Mouse (Mus musculus) cerebellum, adult 8-10 months (tissue): ENCODE measurements around the gene Paip2b.
"Not testable (repeated sequence)": the region's sequence is repeated elsewhere in the genome, so short reads cannot be mapped to it uniquely, and the experiment has no call there.

ENCODE experiments used
- DNase-seq: peaks from one replicate; pipeline ENCODE4 v3.0.0; 2022

The Paip2b gene

DNA sequence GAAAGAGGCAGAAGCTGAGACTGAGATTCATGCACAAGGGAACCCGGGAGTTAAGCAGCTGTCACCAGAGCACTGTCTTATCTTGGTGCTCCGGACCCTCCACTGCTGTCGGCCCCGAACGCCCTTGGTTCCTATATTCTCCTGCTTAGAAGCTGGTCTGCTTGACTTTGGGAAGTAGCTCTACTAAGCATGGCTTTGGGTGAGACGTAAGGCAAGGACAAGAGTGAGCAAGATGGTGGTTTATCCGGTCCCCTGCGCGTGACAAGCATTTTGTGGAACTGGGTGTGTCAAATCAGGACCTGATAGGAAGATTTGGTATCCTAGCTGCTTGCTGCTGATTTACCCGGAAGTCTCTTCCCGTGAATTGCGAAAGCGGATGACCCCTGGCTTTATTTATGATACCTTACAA is 36.0 kb downstream of the Paip2b start:
- no peak for DNase-seq

DNA sequence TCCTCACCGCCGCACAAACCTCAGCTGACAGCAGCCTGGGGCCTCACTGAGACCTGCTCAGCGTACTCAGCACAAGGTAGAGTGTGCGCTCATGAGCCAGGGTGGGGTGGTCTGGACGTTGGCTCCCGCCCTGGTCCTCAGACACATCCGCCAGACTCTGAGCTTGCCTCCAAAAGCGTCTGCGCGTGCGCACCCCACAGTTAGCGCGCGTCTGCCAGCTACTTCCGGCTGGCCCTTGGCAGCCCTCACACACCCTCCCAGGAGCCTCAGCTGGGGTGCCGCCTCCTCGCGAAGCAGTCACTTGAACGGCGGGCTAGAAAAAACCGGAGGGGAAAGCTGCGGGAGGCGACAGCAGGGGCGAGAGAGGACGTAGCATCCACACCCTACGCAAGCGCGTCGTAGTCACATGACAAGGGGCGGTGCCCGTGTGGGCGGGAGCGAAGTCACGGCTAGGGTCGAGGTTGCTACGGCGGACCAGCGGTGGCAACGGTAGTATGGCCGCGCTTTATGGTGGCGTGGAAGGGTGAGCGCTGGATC is 36.7 kb downstream of the Paip2b start, which contains the start of gene Nagk:
Nagk (plus strand) TSS at position 223 of the 537 bp plus-strand sequence.
- peak; percentile 91 for DNase-seq

DNA sequence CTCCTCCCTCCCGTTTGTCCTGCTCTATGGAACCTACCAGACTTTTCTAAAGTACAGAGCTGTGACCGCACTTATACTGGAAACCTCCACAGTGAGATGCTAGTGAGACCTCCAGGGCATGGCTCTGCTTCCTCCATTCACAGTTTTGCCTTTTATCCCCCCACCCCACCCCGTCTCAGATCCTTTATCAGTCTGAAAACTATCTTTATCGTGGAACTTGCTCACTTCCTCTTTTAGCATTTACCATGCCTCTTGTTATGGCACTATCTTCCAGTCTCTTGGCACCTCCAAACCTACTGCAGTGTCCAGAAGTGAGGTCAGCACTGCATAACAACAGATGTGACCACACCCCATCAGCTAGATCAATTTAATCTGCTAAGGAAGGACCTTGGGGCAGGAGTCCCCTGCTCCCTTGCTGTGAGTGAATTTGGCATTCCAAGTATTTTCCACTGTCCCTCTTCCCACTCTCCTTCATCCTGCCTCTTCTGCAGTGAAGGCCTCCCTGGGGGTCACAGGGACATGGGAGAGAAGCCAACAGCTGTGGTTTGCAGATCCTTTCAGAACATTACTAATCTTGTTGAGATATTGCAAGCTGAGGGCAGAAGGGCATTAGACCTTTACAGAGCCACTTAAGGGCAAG is 40.2 kb downstream of the Paip2b start:
- no peak for DNase-seq

DNA sequence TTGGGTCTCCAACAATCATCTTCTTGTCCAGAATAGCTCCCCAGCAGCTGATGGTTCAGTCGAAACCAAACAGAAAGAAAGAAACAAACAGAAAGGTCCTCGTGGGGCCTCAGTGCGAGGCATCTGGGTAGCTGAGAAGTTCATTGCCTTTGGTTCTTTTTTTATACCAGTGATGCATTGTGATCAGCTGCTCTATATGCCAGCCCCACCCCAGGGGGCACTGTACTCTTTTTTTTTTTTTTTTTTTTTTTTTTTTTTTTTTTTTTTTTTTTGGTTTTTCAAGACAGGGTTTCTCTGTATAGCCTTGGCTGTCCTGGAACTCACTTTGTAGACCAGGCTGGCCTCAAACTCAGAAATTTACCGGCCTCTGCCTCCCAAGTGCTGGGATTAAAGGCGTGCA is 41.0 kb downstream of the Paip2b start:
- not testable (repeated sequence) for DNase-seq

DNA sequence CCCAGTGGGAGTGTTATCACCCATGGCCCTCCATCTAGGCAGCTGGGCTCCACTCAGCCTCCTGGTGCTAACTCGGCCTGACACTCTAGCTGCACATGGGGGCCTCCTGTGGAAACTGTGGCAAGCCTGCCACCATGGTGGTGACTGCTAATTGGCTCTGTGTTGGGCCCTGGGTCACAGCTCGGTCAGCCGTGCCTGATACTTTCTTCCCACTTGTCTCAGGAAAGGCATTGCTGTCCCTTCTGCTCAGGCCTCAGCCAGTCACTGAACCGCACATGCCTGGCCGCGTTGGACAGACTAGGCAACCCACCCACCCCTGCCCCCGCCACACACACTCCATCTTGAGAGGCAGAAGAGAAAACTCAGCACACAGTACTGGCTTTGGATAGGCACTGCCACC is 43.0 kb downstream of the Paip2b start:
- DNase-seq: no peak

DNA sequence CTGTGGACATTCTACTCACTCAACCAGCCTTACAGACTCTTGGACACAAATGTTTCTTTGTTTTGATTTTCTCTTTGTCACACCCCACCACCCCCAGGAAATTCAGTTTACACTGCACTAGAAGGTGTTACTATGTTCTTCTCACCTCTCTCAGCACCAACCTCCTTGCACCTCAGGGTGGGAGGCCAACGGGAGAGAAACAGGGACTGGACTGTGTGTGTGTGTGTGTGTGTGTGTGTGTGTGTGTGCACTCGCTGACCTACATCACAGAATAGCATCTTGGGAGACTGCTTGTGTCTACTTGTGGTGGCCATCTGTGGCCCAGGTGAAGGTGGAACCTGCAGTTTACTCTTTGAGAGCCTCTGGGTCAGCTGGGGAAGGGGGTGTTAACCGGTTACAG is 45.1 kb downstream of the Paip2b start:
- DNase-seq: no peak

DNA sequence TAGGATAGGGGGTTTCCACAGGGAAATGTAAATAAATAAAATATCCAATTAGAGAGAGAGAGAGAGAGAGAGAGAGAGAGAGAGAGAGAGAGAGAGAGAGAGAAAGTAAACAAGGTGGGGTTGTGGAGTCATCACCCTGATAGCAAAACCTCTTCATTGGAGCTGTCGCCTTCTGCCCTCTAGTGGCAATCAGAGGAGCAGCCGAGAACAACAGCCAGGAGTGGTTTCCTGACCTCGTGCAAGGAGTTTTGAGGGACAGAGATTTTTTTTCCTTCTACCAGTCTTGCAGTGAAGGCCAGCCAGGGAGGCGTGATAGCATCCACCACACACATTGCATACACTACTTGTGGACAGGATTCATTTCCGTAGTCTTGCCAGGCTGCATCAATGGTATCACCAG is 52.5 kb downstream of the Paip2b start:
- DNase-seq: peak; percentile 27

DNA sequence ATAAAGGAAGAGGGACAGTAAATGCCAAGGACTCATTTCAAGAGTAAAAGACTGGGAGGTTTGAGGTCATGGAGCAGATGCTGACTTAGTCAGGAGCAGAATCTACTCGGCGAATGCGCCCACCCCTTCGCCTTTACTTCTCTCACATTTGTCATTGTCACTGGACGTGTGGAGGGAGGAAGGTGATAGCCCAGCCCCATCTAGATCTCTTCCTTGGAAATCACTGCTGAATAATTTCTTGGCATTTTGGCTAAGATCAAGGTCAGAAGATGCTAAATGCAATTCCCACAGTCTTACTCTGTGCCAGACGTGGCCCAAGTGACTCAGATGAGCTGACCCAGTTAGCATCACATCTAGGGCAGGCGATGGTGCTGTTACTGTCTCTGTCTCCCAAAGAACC is 53.2 kb downstream of the Paip2b start:
- DNase-seq: no peak

DNA sequence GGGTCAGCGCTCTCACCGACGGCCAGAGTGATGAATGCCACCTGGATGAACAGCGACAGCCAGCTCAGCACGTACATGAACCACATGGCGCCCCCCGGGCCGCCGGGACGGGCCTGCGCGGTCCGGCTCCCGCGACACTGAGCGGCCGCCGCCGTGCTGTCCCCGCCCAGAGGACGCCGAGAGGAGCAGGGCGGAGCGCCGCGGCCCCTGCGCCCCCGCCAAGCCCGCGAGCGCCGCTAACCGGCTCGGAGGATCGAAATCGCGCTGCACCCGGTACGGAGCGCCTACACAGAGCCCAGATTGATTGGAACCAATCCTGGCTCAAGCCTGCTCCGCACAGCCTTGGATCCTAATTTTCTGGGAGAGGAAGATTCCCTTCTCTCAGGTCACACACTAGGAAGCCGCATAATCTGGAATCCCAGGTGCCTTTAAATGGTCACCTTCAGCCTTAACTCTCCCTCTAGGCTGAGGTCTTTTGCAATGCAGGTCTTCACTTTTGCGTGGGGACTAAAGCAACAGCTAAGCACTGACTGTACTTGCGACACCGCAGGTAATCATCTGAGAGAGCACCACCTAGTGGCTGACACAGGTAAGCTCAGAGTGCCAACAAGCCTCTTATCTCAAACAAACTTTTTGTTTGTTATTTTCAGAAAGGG is 55.8 kb downstream of the Paip2b start, which contains the start of gene Tex261:
Tex261 (minus strand) TSS at position 176 of the 656 bp plus-strand sequence.
- DNase-seq: peak; percentile 89

DNA sequence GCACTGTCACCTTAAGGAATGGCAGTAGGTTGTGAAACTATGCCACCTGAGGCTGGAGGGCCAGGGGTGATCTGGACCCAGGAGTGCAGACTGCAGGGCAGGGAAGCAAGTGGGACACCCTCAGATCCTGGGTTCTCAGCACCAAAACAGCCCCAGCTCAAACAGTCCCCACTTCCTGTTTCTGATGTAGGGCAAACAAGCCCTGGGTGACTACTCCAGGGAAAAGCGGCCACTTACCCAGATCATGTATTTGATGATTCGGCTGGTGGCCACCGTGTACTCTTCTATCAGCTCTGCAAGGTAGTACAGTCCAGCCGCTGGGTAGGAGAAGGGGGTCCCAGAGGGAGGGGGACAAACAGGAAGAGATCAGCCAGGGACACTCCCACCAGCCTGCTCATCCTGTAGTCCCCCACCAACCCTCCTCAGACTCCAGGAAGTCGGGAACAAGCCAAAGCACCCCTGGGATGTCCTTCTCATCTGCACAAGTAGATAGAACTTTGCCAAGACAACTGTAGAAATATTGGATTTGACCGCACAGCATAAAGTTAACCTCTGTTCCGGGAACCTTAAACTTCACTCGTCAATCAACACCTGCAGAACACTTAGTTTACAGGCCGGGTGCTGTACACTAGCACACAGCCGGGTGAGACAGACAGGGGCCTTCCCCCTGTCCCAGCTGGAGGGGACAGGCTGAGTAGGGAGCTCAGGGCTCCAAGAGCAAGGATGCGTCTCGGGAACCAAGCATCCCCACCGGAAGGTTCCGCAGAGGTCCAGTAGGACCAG is 56.6 kb downstream of the Paip2b start:
- peak; percentile 24 for DNase-seq

DNA sequence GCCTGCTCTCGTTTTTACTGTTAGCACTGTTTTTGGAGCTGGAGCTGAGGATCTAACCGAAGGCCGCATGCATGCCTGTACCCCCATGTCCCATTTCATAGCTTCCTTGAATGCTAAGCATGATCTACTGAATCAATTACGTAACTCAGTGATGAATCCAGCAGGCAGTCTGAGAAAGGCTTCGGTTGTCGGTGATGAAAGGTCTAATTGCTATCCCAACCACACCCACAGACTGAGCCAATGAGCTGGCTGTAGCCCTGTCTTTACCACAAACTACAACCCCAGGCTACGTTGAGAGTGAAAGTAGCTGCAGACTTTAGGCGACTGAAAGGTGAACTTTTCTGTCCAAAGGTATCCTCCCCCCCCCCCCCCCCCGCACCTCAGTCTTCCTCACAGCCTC is 57.4 kb downstream of the Paip2b start:
- no peak for DNase-seq

DNA sequence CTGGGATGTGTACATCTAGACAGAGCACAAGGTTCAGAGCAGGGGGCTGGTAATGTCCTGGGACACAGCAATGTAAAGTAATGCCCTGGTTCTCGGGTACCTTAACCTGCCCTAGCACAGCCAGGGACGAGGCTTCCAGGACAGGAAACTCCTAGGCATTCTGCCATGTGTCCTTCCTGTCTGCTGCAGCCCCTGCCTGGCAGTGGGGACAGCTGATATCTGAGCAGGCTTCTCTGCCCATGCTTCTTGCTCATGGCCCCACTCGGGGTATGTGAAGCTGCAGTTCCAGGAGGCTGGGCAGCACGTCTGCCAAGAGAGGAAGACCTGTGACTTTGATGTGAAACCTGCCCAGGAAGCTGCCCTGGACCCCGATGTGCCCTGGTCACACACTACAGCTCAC is 63.1 kb downstream of the Paip2b start:
- DNase-seq: no peak

DNA sequence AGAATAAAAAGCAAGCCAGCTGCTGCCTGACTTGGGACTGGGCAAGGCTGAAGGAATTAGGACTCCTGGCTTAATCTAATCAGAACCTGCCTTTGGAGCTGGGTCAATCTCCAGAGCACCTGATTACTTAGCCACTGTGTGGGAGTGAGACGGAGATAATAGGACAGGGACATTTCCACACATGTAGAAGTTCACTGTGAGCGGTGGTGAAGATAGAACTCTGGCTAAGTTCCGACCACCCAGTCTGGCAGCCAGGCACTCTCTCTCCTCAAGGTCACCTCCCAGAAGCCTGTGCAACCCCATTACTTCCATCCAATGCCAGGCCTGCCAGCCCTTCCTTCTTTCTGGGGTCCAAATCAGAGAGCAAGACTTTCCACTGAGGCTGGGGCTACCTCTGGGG is 64.6 kb downstream of the Paip2b start:
- DNase-seq: no peak

DNA sequence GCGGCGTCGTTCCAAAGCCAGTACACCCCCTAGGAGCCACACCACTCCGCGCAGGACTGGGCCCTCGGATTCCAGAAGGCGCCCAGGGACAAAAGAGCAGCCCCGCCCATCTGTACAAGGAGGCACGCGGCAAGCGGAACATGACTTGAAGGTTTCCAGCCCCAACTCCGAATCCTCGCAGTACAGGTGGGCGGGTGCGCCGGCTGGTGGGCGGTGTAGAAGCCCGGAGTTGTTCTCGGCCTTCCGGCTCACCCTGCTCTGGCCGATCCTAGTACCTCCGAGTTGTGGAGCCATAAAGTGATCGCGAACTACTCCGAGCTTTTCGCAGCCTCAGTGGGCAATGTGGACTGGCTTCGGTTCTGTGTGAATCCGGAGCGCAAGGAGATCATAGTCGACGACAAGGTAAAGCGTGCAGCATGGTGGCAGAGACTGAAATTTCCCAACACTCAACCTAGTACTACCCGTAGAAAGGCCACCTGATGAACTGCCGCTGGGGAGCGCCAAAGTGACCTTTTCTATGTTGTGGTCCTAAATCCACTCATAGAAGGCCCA is 68.6 kb downstream of the Paip2b start:
- DNase-seq: no peak

DNA sequence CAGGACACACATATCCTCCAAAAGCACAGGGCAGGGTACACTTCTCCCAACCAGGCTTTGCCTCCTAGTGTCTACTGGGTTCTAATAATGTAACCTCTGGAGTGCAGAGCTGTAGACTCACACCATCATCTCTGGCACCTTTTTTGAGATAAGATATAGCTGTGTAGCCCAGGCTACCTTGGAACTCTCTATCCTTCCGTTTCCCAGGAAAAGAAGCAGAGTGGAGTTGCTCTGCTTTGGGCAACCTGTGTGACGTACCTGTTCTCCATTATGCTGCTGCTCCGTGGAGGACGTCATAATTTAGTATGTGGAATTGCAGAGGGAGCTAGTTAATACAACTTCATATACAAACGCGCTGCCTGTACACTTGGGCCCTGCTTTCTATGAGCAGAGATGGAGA is 69.2 kb downstream of the Paip2b start, which contains the start of gene Ankrd53:
Ankrd53 (plus strand) TSS at position 301 of the 400 bp plus-strand sequence.
- DNase-seq: no peak

DNA sequence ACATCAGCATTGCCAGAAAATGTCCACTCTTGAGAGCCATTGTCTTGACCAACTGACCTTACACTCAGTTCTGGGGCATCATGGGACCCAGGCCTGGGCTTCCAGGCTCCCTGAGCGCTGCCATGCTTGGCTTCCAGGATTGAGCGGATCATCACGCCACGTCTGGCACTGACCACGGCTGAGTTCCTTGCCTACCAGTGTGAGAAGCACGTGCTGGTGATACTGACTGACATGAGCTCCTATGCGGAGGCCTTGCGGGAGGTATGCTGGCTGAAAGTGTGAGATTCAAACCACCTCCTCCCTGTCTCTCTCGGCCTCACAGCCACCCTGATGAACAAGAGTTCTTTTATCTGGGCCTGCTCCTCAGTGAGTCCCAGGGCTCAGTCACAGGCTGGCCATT is 75.5 kb downstream of the Paip2b start:
- no peak for DNase-seq
